Mouse (Mus musculus) ES-Bruce4 (cell line): ENCODE measurements around the gene Agbl4.

Experiments used
- CTCF ChIP-seq: IDR thresholded peaks from one replicate; pipeline ENCODE4 v1.8.1; 2011; ENCODE audit warnings: low read depth, low read length
- EP300 ChIP-seq: IDR thresholded peaks from 2 replicates; pipeline ENCODE4 v1.6.1; 2011; ENCODE audit warnings: low read depth, low read length; ENCODE audit not compliant: insufficient read depth
- POLR2A ChIP-seq: IDR thresholded peaks from one replicate; pipeline ENCODE4 v1.8.1; 2011; ENCODE audit warnings: low read length; ENCODE audit not compliant: insufficient read depth

- TF ChIP-seq EP300 (no peak), POLR2A (no peak), CTCF (no peak)
These were observed 1054.7 kb downstream of the Agbl4 start for GRCm38 (mm10) chr4:111452192-111452591.
